Mouse (Mus musculus) liver, embryonic 14.5 days (tissue): ENCODE results near the gene Stk33.

Experiments used
- CTCF ChIP-seq: IDR thresholded peaks from 2 replicates; pipeline ENCODE4 v1.5.1; 2016; ENCODE audit warnings: antibody characterized with exemption, low read depth, control low read depth
- EP300 ChIP-seq: IDR thresholded peaks from 2 replicates; pipeline ENCODE4 v1.6.1; 2016; ENCODE audit warnings: antibody characterized with exemption, low read depth

DNA sequence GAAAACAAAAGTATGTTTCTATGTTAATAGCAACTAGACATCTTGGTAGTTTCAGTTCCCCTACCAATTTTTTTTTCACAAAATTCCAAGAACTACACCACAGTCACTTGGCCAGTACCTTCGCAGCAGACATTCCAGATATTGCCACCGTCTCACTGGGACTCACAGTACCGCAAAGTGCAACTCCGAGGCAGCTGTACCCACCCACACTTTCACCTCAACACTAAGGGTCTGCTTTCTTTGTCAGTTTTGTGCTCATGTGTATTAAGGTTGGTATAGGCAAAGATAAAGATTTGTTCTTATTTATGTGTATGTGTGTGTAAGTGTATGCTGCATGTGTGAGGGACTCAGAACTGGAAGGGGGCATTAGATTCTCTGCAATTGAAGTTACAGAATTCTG is 156.8 kb downstream of the Stk33 start:
- TF ChIP-seq CTCF, result no peak
- TF ChIP-seq EP300, result no peak
